Mouse (Mus musculus) spleen, postnatal 36 days (tissue): ENCODE measurements around the gene Btbd7.

Experiments used
- DNase-seq, 2 experiments: peaks; one replicate each; pipeline ENCODE4 v3.0.0; 2022; ENCODE audit warnings: low spot score in 2 of 2, mixed read lengths in 1 of 2

Btbd7 gene

DNA sequence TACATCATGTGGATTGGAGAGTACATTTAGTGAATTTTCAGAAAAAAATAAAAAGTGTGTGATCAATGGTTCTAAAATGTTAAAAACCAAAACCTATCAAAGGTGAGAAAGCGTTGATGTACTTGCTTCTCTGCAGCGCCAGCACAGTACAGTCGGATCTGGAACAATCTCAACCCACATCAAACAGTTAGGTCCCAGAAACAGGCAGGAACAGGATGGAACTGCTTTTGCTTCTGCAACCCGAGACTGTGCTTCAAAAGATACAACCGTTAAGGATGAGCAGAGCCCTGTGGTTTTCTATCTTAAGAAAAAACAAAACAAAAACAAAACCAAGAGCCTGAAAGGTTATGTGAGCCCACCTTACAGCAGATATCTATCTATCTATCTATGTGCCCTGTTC is 95.4 kb downstream of the Btbd7 start:
- DNase-seq, result no peak

DNA sequence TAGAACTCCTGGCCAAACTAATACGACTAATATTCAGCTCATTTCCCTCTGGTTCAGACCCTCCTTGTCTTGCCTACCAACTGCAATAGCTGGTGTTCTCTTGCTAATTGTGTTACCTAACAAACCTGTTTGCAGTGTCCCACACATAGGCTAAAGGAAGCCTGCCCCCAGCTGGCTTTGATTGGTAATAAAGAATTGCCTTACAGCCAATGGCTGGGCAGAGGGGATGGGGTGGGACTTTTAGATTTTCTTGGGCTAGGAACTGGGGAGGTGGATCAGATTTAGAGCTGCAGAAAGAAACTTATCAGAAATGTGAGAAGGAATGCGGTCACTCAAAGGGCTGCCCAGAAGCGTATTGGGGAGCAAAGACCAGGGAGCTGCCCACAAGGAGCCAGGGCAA is 98.8 kb downstream of the Btbd7 start:
- DNase-seq, result no peak

DNA sequence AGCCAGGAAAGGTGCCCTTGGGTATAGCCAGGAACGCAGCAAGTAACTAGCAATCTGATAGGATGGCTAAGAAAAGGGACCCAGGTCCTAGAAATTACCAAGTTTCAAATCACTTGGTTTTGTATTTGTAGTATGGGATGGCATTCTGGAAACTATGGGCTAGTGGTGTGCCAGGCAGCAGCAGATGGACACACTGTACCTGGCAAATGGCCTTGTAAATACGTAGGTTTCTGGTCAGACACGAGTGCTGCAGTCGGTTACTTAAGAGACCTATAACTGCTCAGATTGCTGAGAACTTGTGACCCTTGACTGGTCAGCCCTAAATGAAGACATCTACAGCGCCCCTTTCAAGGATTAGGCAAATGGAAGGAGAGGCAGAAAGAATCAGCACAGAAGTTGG is 100.1 kb downstream of the Btbd7 start:
- DNase-seq, result no peak

- no peak for DNase-seq
Observed at GRCm38 (mm10) chr12:102776035-102776434, 102.2 kb downstream of the Btbd7 start.

GRCm38 (mm10) chr12:102772676-102773075 is 105.6 kb downstream of the Btbd7 start:
- no peak for DNase-seq

- DNase-seq, result no peak
Observed at GRCm38 (mm10) chr12:102771601-102772000, 106.7 kb downstream of the Btbd7 start.

- no peak for DNase-seq
Observed at GRCm38 (mm10) chr12:102769000-102769399, 109.3 kb downstream of the Btbd7 start.

DNA sequence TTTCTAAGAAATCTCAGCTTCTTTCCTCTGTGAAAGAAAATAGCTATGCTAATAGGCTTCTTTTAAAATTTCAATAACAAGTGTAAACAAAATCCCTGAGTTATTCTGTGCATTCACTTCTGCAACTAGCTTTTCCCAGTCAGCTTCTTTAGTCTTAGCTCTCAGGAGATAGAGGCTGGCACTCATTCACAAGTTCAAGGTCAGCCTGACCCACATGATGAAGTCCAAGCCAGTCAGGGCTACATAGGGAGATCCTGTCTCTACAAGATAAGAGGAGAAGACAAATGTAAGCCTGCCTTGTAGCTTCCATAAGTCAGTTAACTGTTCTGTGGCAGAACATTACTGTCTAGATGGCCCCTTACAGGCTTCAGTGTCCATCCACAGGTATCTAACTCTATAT is 114.6 kb downstream of the Btbd7 start:
- DNase-seq, result no peak

DNA sequence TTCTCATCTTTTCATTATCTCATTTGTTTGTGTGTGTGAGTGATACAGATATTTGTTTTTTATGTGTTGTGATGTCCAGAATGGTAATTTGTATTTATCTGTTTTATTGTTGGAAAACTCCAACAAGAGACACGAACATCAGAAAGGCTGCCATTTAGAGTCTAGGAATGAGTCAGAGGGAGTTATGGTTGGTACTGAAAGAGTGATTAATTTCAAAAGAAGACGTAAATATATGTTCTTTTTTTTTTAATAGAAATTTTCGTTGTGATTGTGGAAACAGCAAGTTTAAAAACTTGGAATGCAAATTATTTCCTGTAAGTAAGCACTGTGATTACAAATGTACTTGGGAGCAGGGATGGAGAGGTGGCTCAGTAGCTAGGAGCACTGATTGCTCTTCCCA is 116.6 kb downstream of the Btbd7 start:
- DNase-seq, result no peak

DNA sequence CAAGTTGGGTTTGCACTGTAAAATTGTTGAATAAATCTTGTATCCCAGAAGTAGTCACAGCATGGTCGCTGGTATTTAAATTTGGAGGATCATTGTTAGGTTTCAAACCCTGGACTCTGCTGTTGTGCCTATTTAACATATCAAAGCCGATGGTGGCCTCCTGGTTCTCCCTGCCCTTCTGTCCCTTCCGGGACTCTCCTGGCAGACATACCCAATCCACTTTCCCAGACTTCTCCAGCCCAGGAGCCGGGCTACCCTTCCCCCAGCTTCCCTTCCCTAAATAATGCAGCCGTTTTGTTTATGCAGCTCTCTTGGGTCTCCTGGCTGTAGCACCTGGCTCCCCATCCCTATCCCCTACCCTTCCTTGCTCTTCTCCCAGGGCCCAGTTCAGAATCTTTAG is 119.3 kb downstream of the Btbd7 start:
- DNase-seq, result no peak

DNA sequence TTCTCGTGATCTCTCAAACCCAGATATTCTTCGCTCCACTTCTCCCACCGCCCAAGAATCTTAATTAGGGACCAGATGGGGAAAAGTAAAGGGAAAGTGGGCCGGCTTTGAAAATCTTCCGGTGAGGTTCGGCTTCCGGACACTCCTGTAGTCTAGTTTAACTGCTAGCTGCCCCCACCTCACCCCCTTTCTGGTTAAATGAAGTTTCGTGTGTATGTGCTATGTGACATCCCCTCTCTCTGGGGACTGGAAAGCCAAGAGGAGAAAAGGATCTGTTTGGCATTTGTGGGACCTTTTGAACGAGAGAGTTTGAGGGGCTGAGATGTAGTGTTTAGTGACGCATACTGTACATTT is 119.9 kb downstream of the Btbd7 start, which contains the start of gene Gm20604:
TSS of gene Gm20604 (minus strand) at position 270 of the 354 bp plus-strand sequence.
- no peak for DNase-seq

GRCm38 (mm10) chr12:102757689-102758402 is 120.4 kb downstream of the Btbd7 start, which contains the start of the genes Gm28051, Gon7 and Ubr7:
TSS of gene Gm28051 (minus strand) at chr12:102757765.
TSS of gene Gon7 (minus strand) at chr12:102757803.
TSS of gene Ubr7 (plus strand) at chr12:102757967.
- DNase-seq, result peak; percentile 95 to 97

DNA sequence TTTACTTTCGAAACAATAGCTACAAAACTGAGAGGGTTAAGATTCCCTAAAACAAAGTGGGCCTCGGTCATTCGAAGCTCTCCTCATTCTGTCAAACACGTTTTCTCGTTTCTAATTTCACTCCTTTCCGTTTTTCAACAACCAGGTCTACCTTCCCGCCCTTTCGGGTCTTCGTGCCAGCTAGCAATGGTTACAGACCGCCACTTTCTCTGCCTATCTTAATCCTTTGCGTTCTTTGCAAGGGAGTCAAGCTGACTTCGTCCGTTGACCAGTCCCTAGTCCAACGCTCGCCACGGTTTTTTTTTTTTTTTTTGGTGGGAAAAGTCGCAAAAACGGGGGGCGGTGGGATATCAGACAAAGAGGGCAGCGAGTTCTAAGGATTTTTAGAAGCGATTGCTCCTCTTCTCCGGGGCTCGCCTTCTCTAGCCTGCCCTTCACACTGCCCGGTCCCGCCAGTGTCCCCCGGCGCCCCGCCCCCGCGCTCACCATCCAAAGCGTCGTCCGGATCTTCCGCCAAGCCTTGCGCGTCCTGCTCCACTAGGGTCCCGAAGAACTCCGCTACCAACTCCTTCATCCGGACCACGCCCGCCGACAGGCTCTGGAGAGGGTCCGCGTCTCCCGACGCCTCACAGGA is 121.1 kb downstream of the Btbd7 start:
- DNase-seq, result no peak

DNA sequence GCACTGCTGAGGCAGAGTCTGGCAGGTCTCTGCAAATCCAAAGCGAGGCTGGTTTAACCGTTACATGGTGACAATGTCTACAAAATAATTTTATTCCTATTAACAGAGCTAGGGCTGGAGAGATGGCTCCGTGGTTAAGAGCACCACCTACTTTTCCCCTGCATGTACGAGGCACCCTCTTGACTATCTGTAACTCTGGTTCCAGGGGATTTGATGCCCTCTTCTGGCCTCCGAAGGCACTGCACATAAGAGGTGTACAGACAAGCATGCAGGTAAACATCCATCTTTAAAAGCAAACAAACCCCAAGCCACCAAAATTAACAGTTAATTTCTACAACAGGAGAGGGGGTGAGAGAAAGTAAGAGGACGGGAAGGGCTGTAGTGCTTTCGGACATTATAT is 122.0 kb downstream of the Btbd7 start:
- peak in 1 of 2 experiments; percentile 56 for DNase-seq

DNA sequence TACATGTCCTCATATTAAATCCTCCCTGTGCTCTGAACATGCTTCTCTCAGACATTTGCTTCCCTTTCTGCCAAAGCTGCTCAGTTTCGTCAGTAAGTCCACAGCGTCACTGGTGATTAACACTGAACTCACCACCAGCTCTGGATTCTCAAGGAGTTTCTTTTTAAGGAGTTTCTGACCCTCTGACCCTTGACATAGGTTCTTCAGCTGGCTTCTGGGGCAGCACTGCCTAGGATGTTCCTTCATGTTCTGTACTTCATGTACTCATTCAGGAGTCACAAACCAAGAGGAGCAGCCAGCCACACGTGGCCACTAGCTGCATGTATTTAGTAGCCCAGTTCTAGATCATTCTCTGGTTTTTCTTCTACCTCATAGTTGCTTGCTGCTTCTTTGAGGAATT is 130.0 kb downstream of the Btbd7 start:
- no peak for DNase-seq

DNA sequence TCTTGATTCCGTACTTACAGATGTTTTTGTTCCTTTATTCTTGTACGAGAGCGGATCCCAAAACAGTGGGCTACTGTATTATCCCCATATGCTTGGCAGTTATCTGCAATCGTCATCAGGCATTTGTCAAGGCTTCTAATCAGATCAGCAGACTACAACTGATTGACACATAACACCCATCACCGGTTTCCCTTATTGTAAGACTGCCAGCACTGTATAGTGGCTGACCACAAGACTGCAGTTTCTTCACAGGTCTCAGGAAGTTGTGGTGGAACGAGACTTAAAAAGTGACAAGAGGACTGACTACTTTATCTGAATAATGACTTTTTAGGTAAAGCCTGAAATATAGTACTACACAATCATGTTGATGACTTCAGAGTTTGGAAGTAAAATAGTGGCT is 133.4 kb downstream of the Btbd7 start:
- DNase-seq, result peak; percentile 35 to 57

DNA sequence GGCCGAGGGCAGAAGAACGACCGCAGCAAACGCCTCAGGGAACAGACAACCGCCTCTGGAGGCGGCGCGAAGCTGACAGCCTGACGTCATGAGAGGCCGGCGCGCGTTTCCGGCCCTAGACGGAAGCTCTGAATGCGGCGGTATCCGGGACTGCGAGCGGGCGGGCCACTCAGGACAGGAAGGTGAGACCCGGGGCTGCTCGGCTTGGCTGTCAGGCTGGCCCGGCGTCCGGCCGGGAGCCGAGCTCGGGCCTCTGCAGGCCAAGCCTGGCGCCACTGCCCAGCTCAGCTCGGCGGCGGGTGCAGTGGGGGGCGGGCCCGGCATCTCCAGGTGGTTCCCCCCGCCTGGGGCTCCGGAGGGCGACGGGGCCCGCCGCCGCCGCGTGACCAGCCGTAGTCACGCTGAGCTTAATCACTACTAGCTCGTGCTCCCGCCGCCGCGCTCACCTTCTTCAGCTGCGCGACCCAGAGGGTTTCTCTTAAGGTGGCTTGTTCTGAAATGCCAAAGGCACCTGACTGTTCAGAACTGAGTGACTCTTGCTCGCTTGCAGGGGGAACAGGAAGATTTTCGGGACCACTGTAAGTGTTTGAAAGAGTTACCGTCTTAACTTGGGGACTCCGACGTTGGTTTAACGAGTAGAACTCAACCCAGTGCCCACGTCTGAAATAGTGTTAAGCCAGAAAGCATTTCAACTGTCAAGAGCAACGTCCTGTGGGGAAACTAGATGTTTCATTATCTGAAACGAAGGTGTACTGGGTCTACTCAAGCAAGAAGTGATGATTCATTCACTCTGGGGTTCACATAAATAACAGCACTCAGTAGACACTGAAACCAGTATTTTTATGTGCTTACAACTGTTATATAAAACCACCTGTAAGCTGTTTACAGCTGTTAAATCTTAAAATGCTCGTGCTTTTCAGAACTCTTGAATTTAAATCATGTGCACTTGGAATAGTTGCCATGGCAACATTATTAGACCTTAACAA is 134.4 kb downstream of the Btbd7 start, which contains the start of the genes Moap1 and Tmem251:
TSS of gene Moap1 (minus strand) at position 73 of the 986 bp plus-strand sequence.
TSS of gene Tmem251 (plus strand) at position 174 of the 986 bp plus-strand sequence.
- DNase-seq, result peak; percentile 90 to 91

- DNase-seq, result no peak
Observed at GRCm38 (mm10) chr12:102743036-102743588, 135.2 kb downstream of the Btbd7 start.

DNA sequence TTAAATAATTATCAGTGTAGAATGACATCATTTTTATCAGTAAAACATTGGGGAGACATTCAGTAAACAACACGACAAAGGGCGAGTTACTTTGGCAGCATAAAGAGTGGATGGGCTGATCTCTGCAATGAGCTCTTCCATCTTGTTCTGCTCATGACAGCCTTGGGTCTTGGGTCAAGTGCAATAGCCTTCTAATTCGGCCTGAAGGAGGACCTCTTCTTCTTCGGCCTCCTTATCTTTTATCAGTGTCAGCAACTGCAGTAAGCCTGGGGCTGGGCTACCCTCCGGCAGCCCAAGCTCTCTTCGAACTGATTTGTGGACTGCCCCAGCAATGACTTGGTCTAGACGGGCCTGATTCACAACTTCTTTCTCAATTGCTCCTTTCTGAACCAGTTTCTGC is 136.2 kb downstream of the Btbd7 start:
- no peak for DNase-seq

DNA sequence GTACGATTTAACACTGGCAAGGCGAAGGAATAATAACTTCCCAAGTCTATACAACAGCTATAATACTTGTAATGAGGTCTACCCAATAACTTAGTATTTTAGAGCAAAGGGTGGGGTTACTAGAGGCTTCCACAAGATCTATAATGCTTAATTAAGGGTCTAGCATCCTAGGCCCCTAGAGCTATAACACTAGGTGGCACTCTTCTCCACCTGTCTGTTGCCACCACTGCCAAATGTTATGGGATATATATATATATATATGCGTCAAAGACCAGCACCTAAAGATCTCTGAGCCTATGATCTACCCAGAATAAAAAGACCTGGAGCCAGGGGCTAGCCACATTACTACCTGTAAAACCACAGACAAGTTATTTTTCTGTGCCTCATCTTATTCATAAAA is 138.0 kb downstream of the Btbd7 start:
- peak; percentile 24 to 28 for DNase-seq

DNA sequence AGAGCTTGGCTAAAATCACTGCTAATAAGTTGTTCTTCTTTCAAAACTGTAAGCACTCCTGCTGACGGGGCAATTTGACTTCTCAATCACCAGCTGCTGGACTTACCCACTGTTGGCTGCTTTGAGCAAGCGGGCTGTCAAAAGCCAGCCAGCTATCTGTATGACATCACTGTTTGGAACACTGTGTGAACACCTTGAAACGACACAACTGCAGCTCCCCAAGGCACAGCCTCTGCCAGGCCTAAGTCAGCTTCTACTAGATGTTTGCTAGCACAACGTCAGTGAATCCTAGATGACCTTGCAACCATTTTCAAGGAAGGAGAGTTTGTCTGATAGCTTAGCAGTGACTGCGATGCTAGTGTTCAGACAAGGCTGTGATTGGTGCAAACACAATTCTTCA is 139.2 kb downstream of the Btbd7 start:
- DNase-seq, result no peak

DNA sequence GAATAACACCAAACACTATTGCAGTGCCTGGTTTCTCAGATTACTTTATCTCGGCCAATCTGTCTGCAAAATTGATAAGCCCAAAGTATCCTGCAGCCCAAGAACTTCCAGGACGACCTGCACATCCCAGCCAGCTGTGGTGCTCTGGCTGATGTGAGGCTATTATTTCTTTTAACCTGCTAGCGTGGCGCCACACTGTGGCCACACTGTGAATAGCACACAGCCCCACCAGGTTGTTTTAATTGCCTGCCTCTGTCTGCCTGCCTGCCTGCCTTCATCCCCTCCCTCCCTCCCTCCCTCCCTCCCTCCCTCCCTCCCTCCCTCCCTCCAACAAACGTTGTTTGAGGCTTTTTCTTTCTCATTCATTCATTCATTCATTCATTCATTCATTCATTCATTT is 144.9 kb downstream of the Btbd7 start:
- peak; percentile 24 to 38 for DNase-seq
